Mouse (Mus musculus) embryo, embryonic 11 days (tissue): ENCODE data around the gene Cnpy3.

ENCODE experiments used
- DNase-seq: peaks from one replicate; pipeline ENCODE4 v3.0.0-alpha.2; 2015

The Cnpy3 gene

GRCm38 (mm10) chr17:46712442-46712841 is 39.6 kb downstream of the Cnpy3 start:
- no peak for DNase-seq

DNA sequence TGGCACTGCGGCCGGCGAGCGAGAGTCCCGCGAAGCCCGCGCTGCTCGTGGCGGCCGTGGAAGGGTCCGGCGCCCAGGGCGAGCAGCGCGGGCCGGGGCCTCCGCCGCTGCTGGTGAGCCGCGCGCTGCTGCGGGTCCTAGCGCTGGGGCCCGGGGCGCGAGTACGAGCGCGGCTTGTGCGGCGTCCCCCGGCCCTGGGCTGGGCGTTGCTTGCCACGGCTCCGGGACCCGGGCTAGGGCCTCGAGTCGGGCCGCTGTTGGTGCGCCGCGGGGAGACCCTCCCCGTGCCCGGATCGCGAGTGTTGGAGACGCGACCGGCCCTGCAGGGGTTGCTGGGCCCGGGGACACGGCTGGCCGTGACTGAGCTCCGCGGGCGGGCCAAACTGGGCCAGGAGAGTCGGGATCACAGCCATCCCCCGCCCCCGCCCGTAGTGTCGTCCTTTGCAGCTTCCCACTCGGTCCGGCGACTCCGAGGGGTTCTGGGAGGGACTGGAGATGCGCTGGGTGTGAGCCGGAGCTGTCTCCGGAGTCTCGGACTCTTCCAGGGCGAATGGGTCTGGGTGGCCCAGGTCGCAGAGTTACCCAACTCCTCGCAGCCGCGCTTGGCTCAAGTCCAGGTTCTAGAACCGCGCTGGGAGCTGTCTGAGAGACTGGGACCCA is 40.3 kb downstream of the Cnpy3 start:
- DNase-seq: no peak

GRCm38 (mm10) chr17:46710959-46711597 is 40.9 kb downstream of the Cnpy3 start, which contains the start of gene Pex6:
Gene Pex6, plus strand, starts transcription at chr17:46711463.
- peak; percentile 97 for DNase-seq

DNA sequence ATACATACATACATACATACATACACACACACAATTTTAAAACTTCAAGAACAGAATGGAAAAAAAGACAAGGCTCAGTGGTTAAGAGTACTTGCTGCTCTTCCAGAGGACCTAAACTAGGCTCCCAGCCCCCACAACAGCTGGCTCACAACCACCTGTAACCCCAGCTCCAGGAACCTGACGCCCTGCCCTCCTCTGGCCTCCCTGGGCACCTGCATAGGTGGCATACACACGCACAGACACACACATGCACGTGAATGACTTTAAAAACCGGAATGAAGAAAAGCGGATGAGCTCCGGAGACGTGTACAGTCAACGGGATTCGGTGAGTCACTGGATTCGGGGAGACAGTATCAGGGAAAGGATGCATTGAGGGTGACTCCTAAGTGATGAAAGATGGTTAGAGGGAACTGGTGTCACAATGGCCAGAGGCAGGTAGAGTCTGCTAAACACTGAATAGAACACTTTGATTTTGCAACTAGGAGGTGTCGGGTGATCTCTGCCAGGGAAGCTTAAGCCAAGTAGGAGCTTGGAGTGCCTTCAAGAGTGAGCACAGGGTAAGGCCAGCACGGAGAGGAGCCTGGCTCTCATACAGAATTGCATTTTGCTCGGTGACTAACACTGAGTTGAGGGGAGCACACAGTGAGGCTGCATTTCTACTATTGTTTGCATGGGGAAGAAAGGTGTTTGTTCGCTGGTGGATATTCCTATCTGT is 45.5 kb downstream of the Cnpy3 start:
- DNase-seq: no peak

- DNase-seq: peak; percentile 99
Observed at GRCm38 (mm10) chr17:46704887-46705835, 46.9 kb downstream of the Cnpy3 start, which contains the start of gene Ppp2r5d. Gene Ppp2r5d, minus strand, starts transcription at chr17:46705111.

GRCm38 (mm10) chr17:46703971-46704886 is 47.8 kb downstream of the Cnpy3 start:
- DNase-seq: peak; percentile 34

GRCm38 (mm10) chr17:46702506-46702905 is 49.5 kb downstream of the Cnpy3 start:
- no peak for DNase-seq

- DNase-seq: no peak
Observed at GRCm38 (mm10) chr17:46702100-46702499, 49.9 kb downstream of the Cnpy3 start.

- DNase-seq: no peak
Observed at GRCm38 (mm10) chr17:46701489-46701888, 50.5 kb downstream of the Cnpy3 start.

DNA sequence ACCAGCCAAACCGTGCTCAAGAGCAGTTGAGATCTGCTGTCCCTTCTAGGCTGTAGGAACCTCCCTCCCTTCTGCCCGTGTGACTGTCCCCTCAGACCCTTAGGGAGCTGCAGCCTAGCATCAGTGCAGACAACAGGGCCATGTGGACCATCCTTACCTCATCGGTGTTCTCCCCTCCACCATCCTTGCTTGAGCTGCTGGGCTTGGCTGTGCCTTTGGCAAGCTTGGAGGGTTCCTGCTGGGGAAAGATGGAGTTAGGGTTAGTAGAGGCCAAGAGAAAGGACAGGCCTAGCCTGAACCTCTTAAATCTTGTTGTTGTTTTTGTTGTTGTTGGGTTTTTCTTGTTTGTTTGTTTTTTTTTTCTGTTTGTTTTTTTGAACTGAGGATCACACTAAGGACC is 52.1 kb downstream of the Cnpy3 start:
- DNase-seq: no peak

- DNase-seq: no peak
Observed at GRCm38 (mm10) chr17:46699245-46699644, 52.8 kb downstream of the Cnpy3 start.

- no peak for DNase-seq
Observed at GRCm38 (mm10) chr17:46698515-46698914, 53.5 kb downstream of the Cnpy3 start.

- no peak for DNase-seq
Observed at GRCm38 (mm10) chr17:46694517-46695063, 57.4 kb downstream of the Cnpy3 start.

DNA sequence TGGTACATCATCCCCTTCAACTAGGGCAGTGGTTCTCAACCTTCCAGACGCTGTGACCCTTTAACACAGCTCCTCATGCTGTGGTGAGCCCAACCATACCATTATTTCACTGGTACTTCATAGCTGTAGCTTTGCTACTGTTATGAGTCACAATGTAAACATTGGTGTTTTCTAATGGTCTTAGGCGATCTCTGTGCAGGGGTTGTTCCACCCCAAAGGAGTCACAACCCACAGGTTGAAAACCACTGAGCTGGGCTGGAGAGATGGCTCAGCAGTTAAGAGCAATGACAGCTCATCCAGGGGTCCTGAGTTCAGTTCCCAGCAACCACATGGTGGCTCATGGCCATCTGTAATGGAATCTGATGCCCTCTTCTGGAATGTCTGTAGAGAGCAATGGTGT is 60.6 kb downstream of the Cnpy3 start:
- no peak for DNase-seq

GRCm38 (mm10) chr17:46690665-46691064 is 61.3 kb downstream of the Cnpy3 start:
- DNase-seq: no peak

DNA sequence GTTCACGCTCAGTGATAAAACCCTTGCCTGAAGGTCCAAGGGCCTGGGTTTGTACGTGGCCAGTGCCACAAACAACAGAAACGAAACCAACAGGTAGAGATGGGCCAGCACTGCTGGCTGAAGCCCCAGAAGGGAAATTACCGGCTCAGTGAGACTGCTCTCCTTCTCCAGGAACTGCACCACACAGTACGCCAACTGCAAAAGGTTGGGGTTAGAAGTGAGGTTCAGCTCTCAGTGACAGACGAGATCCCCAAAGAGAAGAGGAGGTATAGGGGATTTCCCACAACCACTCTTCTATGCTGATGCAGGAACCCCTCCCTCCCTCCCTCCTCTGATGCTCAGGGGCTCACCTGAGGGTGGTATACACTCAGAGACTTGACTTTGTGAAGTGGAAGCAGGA is 66.1 kb downstream of the Cnpy3 start:
- DNase-seq: no peak
